Mouse (Mus musculus) embryo, embryonic 11 days (tissue): ENCODE measurements at regions not wholly inside any gene's neighbourhood (a gene's known extent, or its start where the extent isn't known, plus 50 kb on each side); places are given as distances from the start of the nearest gene placed in this dataset.

Source experiments
- DNase-seq: peaks from one replicate; pipeline ENCODE4 v3.0.0-alpha.2; 2015

GRCm38 (mm10) chr2:172094159-172094558 lies 50.9 kb upstream of the Cbln4 start:
- DNase-seq = no peak

GRCm38 (mm10) chr2:172103881-172104655 lies 60.8 kb upstream of the Cbln4 start:
- DNase-seq = peak; percentile 6

- peak; percentile 30 for DNase-seq
These were observed 62.0 kb upstream of the Cbln4 start for GRCm38 (mm10) chr2:172105241-172105640.

GRCm38 (mm10) chr2:172110706-172111105 lies 67.4 kb upstream of the Cbln4 start:
- peak; percentile 84 for DNase-seq

GRCm38 (mm10) chr2:172113639-172114038 lies 70.4 kb upstream of the Cbln4 start:
- DNase-seq = no peak

GRCm38 (mm10) chr2:172115604-172116206 lies 72.4 kb upstream of the Cbln4 start:
- DNase-seq = no peak

- DNase-seq = no peak
These were observed 84.3 kb upstream of the Cbln4 start for GRCm38 (mm10) chr2:172127517-172127916.

GRCm38 (mm10) chr2:172131232-172131631 lies 88.0 kb upstream of the Cbln4 start:
- DNase-seq = no peak

- no peak for DNase-seq
These were observed 89.5 kb upstream of the Cbln4 start for GRCm38 (mm10) chr2:172132623-172133332.

GRCm38 (mm10) chr2:172140080-172140479 lies 96.8 kb upstream of the Cbln4 start:
- DNase-seq = peak; percentile 15

- DNase-seq = peak; percentile 63
These were observed 100.0 kb upstream of the Cbln4 start for GRCm38 (mm10) chr2:172143269-172143668.

GRCm38 (mm10) chr2:172148736-172149135 lies 99.6 kb upstream of the Mc3r start:
- no peak for DNase-seq

- no peak for DNase-seq
These were observed 98.6 kb upstream of the Mc3r start for GRCm38 (mm10) chr2:172149734-172150133.

GRCm38 (mm10) chr2:172150898-172151297 lies 97.4 kb upstream of the Mc3r start:
- DNase-seq = no peak

- DNase-seq = no peak
These were observed 88.4 kb upstream of the Mc3r start for GRCm38 (mm10) chr2:172159909-172160308.

- DNase-seq = no peak
These were observed 70.9 kb upstream of the Mc3r start for GRCm38 (mm10) chr2:172177371-172177770.

GRCm38 (mm10) chr2:172179301-172179700 lies 69.0 kb upstream of the Mc3r start:
- no peak for DNase-seq

GRCm38 (mm10) chr2:172197746-172198145 lies 50.5 kb upstream of the Mc3r start:
- DNase-seq = no peak
